Mouse (Mus musculus): ENCODE measurements around the gene Yipf3.

- no peak for TF ChIP-seq CTCF (conservative IDR thresholded peaks at IDR 0.05 in 1 of 2, IDR thresholded peaks at IDR 0.05 in 1 of 2; ENCODE audit: low read depth in 2 of 2, low read length in 2 of 2)
- TF ChIP-seq IRF4 (IDR thresholded peaks at IDR 0.05; ENCODE audit: low read depth, low read length) = no peak
- no peak for TF ChIP-seq BHLHE40 (IDR thresholded peaks at IDR 0.05; ENCODE audit: low read depth, low read length)
- no peak for TF ChIP-seq EP300 (IDR thresholded peaks at IDR 0.05; ENCODE audit: low read length)
Measured at GRCm38 (mm10) chr17:46297028-46297363, 49.1 kb downstream of the Yipf3 start.
